Mouse (Mus musculus): ENCODE results near the gene Adcyap1. TPM values are rescaled to one million over a fixed set of nuclear protein-coding genes. Genes with fewer than 3 reads are reported as not detected.

Gene Adcyap1
- polyA plus RNA-seq, 1 experiment from 2014 or later: not detected

DNA sequence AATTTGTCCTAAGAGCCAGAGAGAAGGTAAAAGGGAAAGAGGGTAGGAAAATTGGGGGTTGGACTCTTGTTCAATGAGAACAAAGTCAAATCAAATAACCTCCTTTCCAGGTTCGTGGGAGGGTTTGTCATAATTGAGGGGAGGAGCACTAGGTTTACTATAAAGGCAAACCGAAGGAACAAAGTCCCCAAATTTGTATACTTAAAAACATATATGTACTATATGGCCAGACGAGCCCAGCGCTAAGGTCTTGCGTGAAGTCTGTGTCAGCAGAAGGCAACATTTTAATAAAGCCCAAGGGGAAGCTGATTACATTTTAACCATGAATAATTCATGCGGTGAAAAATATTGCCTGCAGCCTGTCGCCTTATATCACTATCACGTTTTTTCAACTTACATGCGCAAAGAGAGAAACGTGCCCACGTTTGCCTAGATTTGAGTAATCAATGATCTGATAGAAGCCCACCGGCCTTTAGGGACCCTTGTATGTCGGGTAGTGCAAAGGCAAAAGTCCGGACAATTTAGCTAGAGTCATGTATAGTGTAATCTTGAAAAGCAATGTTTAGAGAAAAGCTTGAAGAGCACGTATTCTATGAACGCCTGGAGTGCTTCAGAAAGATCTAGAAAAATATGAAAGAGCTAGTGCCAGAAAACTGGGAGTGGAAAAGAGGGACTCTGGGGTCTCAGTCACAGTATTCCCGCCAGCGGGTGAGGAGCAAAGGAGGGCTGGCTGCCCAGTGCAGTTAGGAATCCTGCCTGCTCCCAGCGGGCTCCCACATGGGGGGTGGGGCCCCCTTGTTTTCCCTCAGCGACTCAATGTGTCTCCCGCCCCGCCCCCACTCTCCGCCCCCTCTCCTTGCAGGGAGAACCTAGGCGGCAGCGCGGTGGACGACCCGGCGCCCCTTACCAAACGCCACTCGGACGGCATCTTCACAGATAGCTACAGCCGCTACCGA, 4.5 kb downstream of the Adcyap1 start:
- Histone ChIP-seq H3K27me3 (replicated peaks) (peaks cover 66% of the 10 kb centered on the region), H3K9me3 (replicated peaks) (no peaks in the 10 kb centered on the region), H3K36me3 (no peaks in the 10 kb centered on the region), H3K4me3 (no peak overlapping the region), H3K4me1 (no peaks in the 10 kb centered on the region), H3K27ac (no peak overlapping the region), H3K9ac (no peak overlapping the region), H3K4me2 (0 out of 2 replicates have a peak overlapping the region, but pooled peaks have one; percentile 16)
- 3% methylated on average over 34 of the region's 34 CpGs for WGBS (ENCODE audit: insufficient replicate concordance)
- ATAC-seq: no peak

DNA sequence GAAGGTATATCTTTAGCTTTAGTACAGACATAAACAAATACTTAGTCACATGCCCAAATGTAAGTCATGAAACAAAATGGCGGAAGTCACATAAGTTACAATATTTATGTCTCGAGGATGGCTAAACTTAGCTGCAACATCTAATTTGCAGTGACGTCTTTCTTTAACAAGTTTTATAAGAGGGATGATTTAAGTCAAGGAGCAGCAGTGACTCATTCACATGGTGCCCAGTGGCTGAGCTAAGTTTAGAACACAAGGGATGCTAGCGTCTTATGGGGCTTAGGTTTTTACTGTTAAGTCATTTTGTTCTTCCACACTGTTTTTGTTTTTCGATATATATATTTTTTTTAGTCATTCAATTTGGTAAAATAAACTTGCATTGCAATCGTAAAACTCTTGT, 19.0 kb downstream of the Adcyap1 start:
- Histone ChIP-seq H3K4me1 (no peaks in the 10 kb centered on the region), H3K9me3 (replicated peaks) (no peaks in the 10 kb centered on the region), H3K4me3 (no peak overlapping the region), H3K36me3 (no peaks in the 10 kb centered on the region), H3K27ac (no peak overlapping the region), H3K27me3 (replicated peaks) (no peaks in the 10 kb centered on the region), H3K4me2 (no peak overlapping the region), H3K9ac (no peak overlapping the region)
- 73% methylated on average over 6 of the region's 6 CpGs for WGBS (ENCODE audit: insufficient replicate concordance)
- no peak for ATAC-seq

DNA sequence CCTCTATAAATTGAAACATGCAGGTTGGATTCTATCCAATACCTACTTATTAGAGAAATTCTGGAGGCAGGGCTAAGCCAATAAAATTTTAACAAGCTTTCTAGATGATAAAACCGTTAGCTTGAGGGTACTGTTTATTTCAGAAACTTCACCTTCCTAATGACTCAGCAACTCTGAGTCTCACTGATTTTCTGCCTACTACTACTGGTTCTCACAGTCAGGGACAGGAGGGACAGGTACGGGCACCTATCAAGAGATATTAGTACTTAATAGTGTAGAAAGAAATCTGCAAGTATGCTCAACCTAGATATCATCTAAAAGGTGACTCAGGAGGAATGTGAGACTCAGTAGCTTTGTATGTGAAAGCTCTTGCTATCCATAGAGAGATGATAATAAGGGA, 19.8 kb downstream of the Adcyap1 start:
- no peaks in the 10 kb centered on the region for H3K4me1 ChIP-seq
- WGBS (ENCODE audit: insufficient replicate concordance): 41% methylated on average over 2 of the region's 2 CpGs
- no peak overlapping the region for H3K9ac ChIP-seq
- ATAC-seq: no peak
- no peak overlapping the region for H3K4me3 ChIP-seq
- no peak overlapping the region for H3K4me2 ChIP-seq
- H3K27me3 ChIP-seq (replicated peaks): no peaks in the 10 kb centered on the region
- H3K9me3 ChIP-seq (replicated peaks): no peaks in the 10 kb centered on the region
- H3K27ac ChIP-seq: no peak overlapping the region
- no peaks in the 10 kb centered on the region for H3K36me3 ChIP-seq

DNA sequence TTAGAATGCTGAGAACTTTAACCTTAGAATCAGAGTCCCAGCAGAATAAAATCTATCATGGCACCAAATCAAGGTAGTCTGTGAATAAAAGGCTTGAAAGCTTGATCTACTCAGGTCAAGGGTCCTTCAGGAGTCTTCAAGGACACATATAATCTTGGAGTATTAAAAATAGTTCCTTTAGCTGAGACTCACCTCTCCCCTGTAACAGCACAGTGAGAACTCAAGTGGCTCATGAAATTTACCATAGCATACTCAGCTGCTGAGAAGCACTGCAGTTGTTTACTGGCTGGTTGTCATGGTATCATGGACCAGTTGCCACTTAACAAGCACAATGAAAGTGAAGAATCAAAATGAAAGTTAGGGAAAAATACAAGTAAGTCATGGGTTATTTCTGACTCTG, 38.5 kb downstream of the Adcyap1 start:
- Histone ChIP-seq H3K9me3 (replicated peaks) (no peaks in the 10 kb centered on the region), H3K4me2 (no peak overlapping the region), H3K27ac (no peak overlapping the region), H3K36me3 (no peaks in the 10 kb centered on the region), H3K4me3 (no peak overlapping the region), H3K9ac (no peak overlapping the region), H3K4me1 (no peaks in the 10 kb centered on the region), H3K27me3 (replicated peaks) (no peaks in the 10 kb centered on the region)
- ATAC-seq: no peak

All from liver, embryonic 12.5 days (tissue).